Mouse (Mus musculus): ENCODE results near the gene Il27ra. TPM values are rescaled to one million over a fixed set of nuclear protein-coding genes. Genes with fewer than 3 reads are reported as not detected.

The Il27ra gene
- polyA plus RNA-seq, 2 experiments = 0.32 to 0.70 TPM

DNA sequence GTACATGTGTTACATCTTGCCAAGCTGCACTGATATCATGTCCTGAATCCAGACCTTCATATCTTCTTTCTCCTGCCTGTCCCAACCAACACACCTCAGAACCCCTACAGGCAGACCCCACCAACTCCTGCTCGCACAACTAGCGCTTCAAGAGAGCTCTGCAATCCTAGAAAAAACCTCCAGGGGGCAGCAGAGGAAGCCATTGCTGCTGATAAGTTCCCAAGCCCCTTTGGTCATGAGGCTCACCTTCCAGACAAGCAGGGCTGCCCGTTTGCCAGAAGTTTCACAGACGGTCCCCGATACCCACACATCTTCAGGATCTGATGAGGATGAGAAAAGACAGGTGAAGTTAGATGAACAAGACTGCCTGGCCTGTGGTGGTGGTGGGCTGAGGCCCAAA, 3.3 kb downstream of the Il27ra start:
- Histone ChIP-seq H3K4me1 (replicated peaks; ENCODE audit: control insufficient read depth in 2 of 2, insufficient read depth in 2 of 2, low read length in 1 of 2) (no peaks in the 10 kb centered on the region), H3K9ac (replicated peaks) (no peak overlapping the region), H3K4me2 (ENCODE audit: low read depth) (no peak overlapping the region), H3K27me3 (ENCODE audit: control insufficient read depth, insufficient read depth, low read length) (peaks cover 22% of the 10 kb centered on the region), H3K36me3 (replicated peaks; ENCODE audit: control insufficient read depth, insufficient read depth, low read depth) (no peaks in the 10 kb centered on the region), H3K27ac (no peak overlapping the region), H3K9me3 (ENCODE audit: control insufficient read depth, low read length) (no peaks in the 10 kb centered on the region), H3K4me3 (ENCODE audit: insufficient read depth in 1 of 2, low read depth in 2 of 2, low read length in 2 of 2) (no peak overlapping the region)
- TF ChIP-seq CTCF (IDR thresholded peaks at IDR 0.05; ENCODE audit: low read depth) (peak; percentile 88), EP300 (IDR thresholded peaks at IDR 0.05; ENCODE audit: low read depth) (no peak)
- no peak for ATAC-seq (ENCODE audit: insufficient read depth)
- peak; percentile 33 to 54 (median 41) for DNase-seq (ENCODE audit: low read depth in 3 of 3, low spot score in 3 of 3)
- WGBS (ENCODE audit: insufficient replicate concordance) = 2% methylated on average over 5 of the region's 5 CpGs

DNA sequence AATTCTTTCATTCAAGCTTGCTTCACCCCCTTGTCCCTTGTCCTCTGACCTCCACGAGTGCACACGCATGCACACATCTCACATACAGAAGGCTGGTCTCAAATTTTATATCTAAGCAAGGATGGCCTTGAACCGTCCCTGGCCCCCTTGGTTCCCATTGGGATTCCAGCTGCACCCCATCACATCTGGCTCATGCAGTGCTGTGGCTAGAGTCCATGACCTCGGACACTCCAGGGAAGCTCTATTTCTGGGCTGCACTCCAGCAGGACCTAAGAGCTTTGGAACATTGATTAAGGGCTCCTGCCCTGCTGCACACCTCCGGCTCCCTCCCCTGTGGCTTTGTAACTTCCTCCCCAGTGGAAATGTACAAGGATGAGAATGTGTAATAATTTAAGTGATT, 4.4 kb downstream of the Il27ra start:
- H3K36me3 ChIP-seq (replicated peaks; ENCODE audit: control insufficient read depth, insufficient read depth, low read depth) = no peaks in the 10 kb centered on the region
- H3K4me1 ChIP-seq (replicated peaks; ENCODE audit: control insufficient read depth in 2 of 2, insufficient read depth in 2 of 2, low read length in 1 of 2) = no peaks in the 10 kb centered on the region
- H3K9me3 ChIP-seq (ENCODE audit: control insufficient read depth, low read length) = no peaks in the 10 kb centered on the region
- TF ChIP-seq CTCF (IDR thresholded peaks at IDR 0.05; ENCODE audit: low read depth) (no peak), EP300 (IDR thresholded peaks at IDR 0.05; ENCODE audit: low read depth) (no peak)
- WGBS (ENCODE audit: insufficient replicate concordance) = 65% methylated on average over 5 of the region's 5 CpGs
- H3K4me2 ChIP-seq (ENCODE audit: low read depth) = no peak overlapping the region
- ATAC-seq (ENCODE audit: insufficient read depth) (no peak), DNase-seq (ENCODE audit: low read depth in 3 of 3, low spot score in 3 of 3) (no peak)
- H3K9ac ChIP-seq (replicated peaks) = no peak overlapping the region
- peaks cover 12% of the 10 kb centered on the region for H3K27me3 ChIP-seq (ENCODE audit: control insufficient read depth, insufficient read depth, low read length)
- no peak overlapping the region for H3K27ac ChIP-seq
- no peak overlapping the region for H3K4me3 ChIP-seq (ENCODE audit: insufficient read depth in 1 of 2, low read depth in 2 of 2, low read length in 2 of 2)

DNA sequence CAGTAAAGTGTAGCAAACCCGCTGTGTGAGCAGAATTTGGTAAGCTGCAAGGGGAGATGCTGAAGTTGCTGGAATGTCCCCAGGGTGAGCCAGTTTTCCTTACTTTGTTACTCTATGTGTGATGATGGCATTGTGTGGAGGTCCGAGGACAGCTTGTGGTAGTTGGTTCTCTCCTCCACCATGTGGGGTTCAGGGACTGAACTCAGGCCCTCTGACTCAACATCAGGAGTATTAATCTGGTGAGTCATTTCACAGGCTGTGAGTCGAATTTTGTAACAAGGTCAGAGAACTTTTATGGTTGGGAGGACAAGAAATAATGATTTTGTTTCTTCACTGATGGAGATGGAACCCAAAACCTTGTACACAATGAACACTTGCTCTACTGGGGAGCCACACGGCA, 9.6 kb downstream of the Il27ra start:
- no peak for ATAC-seq (ENCODE audit: insufficient read depth)
- no peak for TF ChIP-seq EP300 (IDR thresholded peaks at IDR 0.05; ENCODE audit: low read depth)
- TF ChIP-seq CTCF (IDR thresholded peaks at IDR 0.05; ENCODE audit: low read depth) = no peak
- H3K9me3 ChIP-seq (ENCODE audit: control insufficient read depth, low read length) = no peaks in the 10 kb centered on the region
- H3K4me3 ChIP-seq (ENCODE audit: insufficient read depth in 1 of 2, low read depth in 2 of 2, low read length in 2 of 2) = no peak overlapping the region
- no peaks in the 10 kb centered on the region for H3K36me3 ChIP-seq (replicated peaks; ENCODE audit: control insufficient read depth, insufficient read depth, low read depth)
- H3K27ac ChIP-seq = no peak overlapping the region
- no peak overlapping the region for H3K4me2 ChIP-seq (ENCODE audit: low read depth)
- H3K4me1 ChIP-seq (replicated peaks; ENCODE audit: control insufficient read depth in 2 of 2, insufficient read depth in 2 of 2, low read length in 1 of 2) = no peaks in the 10 kb centered on the region
- peaks cover 4% of the 10 kb centered on the region for H3K27me3 ChIP-seq (ENCODE audit: control insufficient read depth, insufficient read depth, low read length)
- 50% methylated on average over 4 of the region's 4 CpGs for WGBS (ENCODE audit: insufficient replicate concordance)
- no peak overlapping the region for H3K9ac ChIP-seq (replicated peaks)
- no peak for DNase-seq (ENCODE audit: low read depth in 3 of 3, low spot score in 3 of 3)

DNA sequence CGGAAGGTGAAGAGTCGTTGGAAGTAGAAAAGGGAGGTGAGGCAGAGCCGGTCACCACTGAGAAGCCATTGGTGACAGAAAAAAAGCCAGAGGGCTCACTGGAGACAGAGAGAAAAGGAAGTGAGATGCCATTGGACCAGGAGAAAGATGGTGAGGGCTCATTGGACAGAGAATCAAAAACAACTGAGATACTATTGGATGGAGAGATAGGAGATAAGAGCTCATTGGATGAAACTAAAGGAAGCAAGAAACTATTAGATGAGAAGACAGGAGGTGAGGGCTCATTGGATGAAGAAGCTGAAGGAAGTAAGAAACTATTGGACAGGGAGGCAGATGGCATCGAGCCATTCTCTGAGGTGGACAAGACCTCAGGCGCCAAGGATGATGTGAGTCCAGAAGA, 13.1 kb downstream of the Il27ra start:
- ATAC-seq (ENCODE audit: insufficient read depth) (no peak), DNase-seq (ENCODE audit: low read depth in 3 of 3, low spot score in 3 of 3) (no peak)
- Histone ChIP-seq H3K36me3 (replicated peaks; ENCODE audit: control insufficient read depth, insufficient read depth, low read depth) (no peaks in the 10 kb centered on the region), H3K4me1 (replicated peaks; ENCODE audit: control insufficient read depth in 2 of 2, insufficient read depth in 2 of 2, low read length in 1 of 2) (peaks cover 0 to 2% of the 10 kb centered on the region in 2 experiments; a peak in 1 of 4 replicates), H3K4me3 (ENCODE audit: insufficient read depth in 1 of 2, low read depth in 2 of 2, low read length in 2 of 2) (no peak overlapping the region), H3K27ac (no peak overlapping the region), H3K9me3 (ENCODE audit: control insufficient read depth, low read length) (no peaks in the 10 kb centered on the region), H3K27me3 (ENCODE audit: control insufficient read depth, insufficient read depth, low read length) (peaks cover 28% of the 10 kb centered on the region), H3K4me2 (ENCODE audit: low read depth) (no peak overlapping the region), H3K9ac (replicated peaks) (no peak overlapping the region)
- TF ChIP-seq CTCF (IDR thresholded peaks at IDR 0.05; ENCODE audit: low read depth) (no peak), EP300 (IDR thresholded peaks at IDR 0.05; ENCODE audit: low read depth) (no peak)
- 75% methylated on average over 5 of the region's 5 CpGs for WGBS (ENCODE audit: insufficient replicate concordance)

DNA sequence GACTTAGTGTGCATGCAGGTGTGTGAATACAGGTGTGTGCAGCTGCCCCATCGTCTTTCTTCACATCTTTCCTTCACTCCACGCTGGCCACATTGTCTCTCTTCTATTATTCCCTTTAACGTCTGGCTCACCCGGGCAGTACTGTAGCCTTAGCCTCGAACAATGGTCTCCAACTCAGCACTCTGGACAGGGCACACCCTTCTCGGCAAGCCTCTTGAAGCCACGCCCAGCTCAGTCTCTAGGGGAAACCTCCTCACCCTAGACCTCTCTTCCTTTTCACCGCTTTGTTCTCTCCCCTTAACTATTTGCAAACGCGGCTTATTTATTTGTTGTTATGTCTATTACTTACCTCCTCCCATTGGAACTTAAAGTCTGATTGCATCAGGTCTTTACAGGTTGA, 14.9 kb downstream of the Il27ra start:
- Histone ChIP-seq H3K9me3 (ENCODE audit: control insufficient read depth, low read length) (no peaks in the 10 kb centered on the region), H3K9ac (replicated peaks) (no peak overlapping the region), H3K27me3 (ENCODE audit: control insufficient read depth, insufficient read depth, low read length) (peaks cover 35% of the 10 kb centered on the region), H3K36me3 (replicated peaks; ENCODE audit: control insufficient read depth, insufficient read depth, low read depth) (no peaks in the 10 kb centered on the region), H3K4me1 (replicated peaks; ENCODE audit: control insufficient read depth in 2 of 2, insufficient read depth in 2 of 2, low read length in 1 of 2) (peaks cover 0 to 2% of the 10 kb centered on the region in 2 experiments; a peak in 1 of 4 replicates), H3K27ac (no peak overlapping the region), H3K4me2 (ENCODE audit: low read depth) (no peak overlapping the region), H3K4me3 (ENCODE audit: insufficient read depth in 1 of 2, low read depth in 2 of 2, low read length in 2 of 2) (no peak overlapping the region)
- DNase-seq (ENCODE audit: low read depth in 3 of 3, low spot score in 3 of 3) (no peak), ATAC-seq (ENCODE audit: insufficient read depth) (no peak)
- WGBS (ENCODE audit: insufficient replicate concordance) = 11% methylated on average over 10 of the region's 10 CpGs
- no peak for TF ChIP-seq CTCF (IDR thresholded peaks at IDR 0.05; ENCODE audit: low read depth)
- no peak for TF ChIP-seq EP300 (IDR thresholded peaks at IDR 0.05; ENCODE audit: low read depth)

Measured in liver, embryonic 14.5 days (tissue).